Mouse (Mus musculus): ENCODE measurements around the gene 1700007K13Rik.

GRCm38 (mm10) chr2:28446181-28446514 lies 20.0 kb downstream of the 1700007K13Rik start:
- TF ChIP-seq CTCF (IDR thresholded peaks at IDR 0.05 in 2 of 3, conservative IDR thresholded peaks at IDR 0.05 in 1 of 3; ENCODE audit: control insufficient read depth in 1 of 3, insufficient read depth in 1 of 3, low read depth in 2 of 3, low read length in 3 of 3, poor library complexity in 1 of 3, severe bottlenecking in 1 of 3) = no peak
- no peak for TF ChIP-seq RAD21 (IDR thresholded peaks at IDR 0.05; ENCODE audit: low read depth, low read length)
- no peak for TF ChIP-seq POLR2A (IDR thresholded peaks at IDR 0.05; ENCODE audit: control insufficient read depth in 1 of 2, insufficient read depth in 1 of 2, low read depth in 1 of 2, low read length in 2 of 2, poor library complexity in 1 of 2)
- TF ChIP-seq NRF1 (IDR thresholded peaks at IDR 0.05; ENCODE audit: insufficient read depth, low read depth, low read length, poor library complexity, severe bottlenecking) = no peak
- no peak for TF ChIP-seq UBTF (IDR thresholded peaks at IDR 0.05; ENCODE audit: borderline replicate concordance, insufficient read depth, low read depth, low read length)
- TF ChIP-seq MAFK (IDR thresholded peaks at IDR 0.05; ENCODE audit: borderline replicate concordance, low read depth, low read length) = no peak
- TF ChIP-seq EP300 (IDR thresholded peaks at IDR 0.05; ENCODE audit: low read depth in 1 of 2, low read length in 2 of 2) = no peak
- TF ChIP-seq ZNF384 (IDR thresholded peaks at IDR 0.05; ENCODE audit: low read depth, low read length) = no peak
- TF ChIP-seq HCFC1 (IDR thresholded peaks at IDR 0.05; ENCODE audit: low read depth, low read length) = no peak
- TF ChIP-seq MAX (IDR thresholded peaks at IDR 0.05; ENCODE audit: low read length) = no peak
- TF ChIP-seq USF1 (IDR thresholded peaks at IDR 0.05; ENCODE audit: low read depth, low read length) = no peak
- no peak for TF ChIP-seq SMC3 (IDR thresholded peaks at IDR 0.05; ENCODE audit: low read depth, low read length)
- TF ChIP-seq E2F4 (IDR thresholded peaks at IDR 0.05; ENCODE audit: borderline replicate concordance, low read depth, low read length) = no peak
- no peak for TF ChIP-seq ZC3H11A (IDR thresholded peaks at IDR 0.05; ENCODE audit: low read depth, low read length)

All from MEL (cell line).